Mouse (Mus musculus): ENCODE measurements around the gene Bphl. TPM values are rescaled to one million over a fixed set of nuclear protein-coding genes. Genes with fewer than 3 reads are reported as not detected.
A peak's percentile ranks its signal among the peaks of the same experiment; 100 is the strongest.
"Not testable (repeated sequence)": the region's sequence is repeated elsewhere in the genome, so short reads cannot be mapped to it uniquely, and the experiment has no call there.

The Bphl gene
- polyA plus RNA-seq, 1 experiment, result 35.2 TPM

- Histone ChIP-seq H3K9me3 (no peaks in the 10 kb centered on the region), H3K27me3 (replicated peaks) (no peaks in the 10 kb centered on the region), H3K4me1 (peaks cover 36% of the 10 kb centered on the region), H3K4me3 (replicated peaks) (no peak overlapping the region), H3K36me3 (replicated peaks; ENCODE audit: low read length) (no peaks in the 10 kb centered on the region)
- TF ChIP-seq FLI1 (IDR thresholded peaks at IDR 0.05; ENCODE audit: low read length), result no peak
- TF ChIP-seq GATA1 (IDR thresholded peaks at IDR 0.05; ENCODE audit: borderline replicate concordance, low read length), result no peak
Measured at GRCm38 (mm10) chr13:34084026-34084750, 46.8 kb downstream of the Bphl start.

- TF ChIP-seq GATA1 (IDR thresholded peaks at IDR 0.05; ENCODE audit: borderline replicate concordance, low read length) (no peak), FLI1 (IDR thresholded peaks at IDR 0.05; ENCODE audit: low read length) (no peak)
- Histone ChIP-seq H3K4me3 (replicated peaks) (no peak overlapping the region), H3K9me3 (no peaks in the 10 kb centered on the region), H3K27me3 (replicated peaks) (no peaks in the 10 kb centered on the region), H3K4me1 (peaks cover 50% of the 10 kb centered on the region), H3K36me3 (replicated peaks; ENCODE audit: low read length) (no peaks in the 10 kb centered on the region)
Measured at GRCm38 (mm10) chr13:34087052-34087812, 49.8 kb downstream of the Bphl start.

- peaks cover 50% of the 10 kb centered on the region for H3K4me1 ChIP-seq
- H3K4me3 ChIP-seq (replicated peaks), result peak overlapping the region; percentile 46
- H3K27me3 ChIP-seq (replicated peaks); H3K36me3 ChIP-seq (replicated peaks; ENCODE audit: low read length); H3K9me3 ChIP-seq: not testable (repeated sequence)
Measured at GRCm38 (mm10) chr13:34088201-34088649, 50.8 kb downstream of the Bphl start.

GRCm38 (mm10) chr13:34088871-34089288, 51.5 kb downstream of the Bphl start:
- no peak for TF ChIP-seq GATA1 (IDR thresholded peaks at IDR 0.05; ENCODE audit: borderline replicate concordance, low read length)
- TF ChIP-seq FLI1 (IDR thresholded peaks at IDR 0.05; ENCODE audit: low read length), result no peak
- Histone ChIP-seq H3K4me3 (replicated peaks) (peak overlapping the region; percentile 50), H3K4me1 (peaks cover 48% of the 10 kb centered on the region), H3K36me3 (replicated peaks; ENCODE audit: low read length) (no peaks in the 10 kb centered on the region), H3K9me3 (no peaks in the 10 kb centered on the region), H3K27me3 (replicated peaks) (no peaks in the 10 kb centered on the region)

- H3K27me3 ChIP-seq (replicated peaks), result no peaks in the 10 kb centered on the region
- H3K4me3 ChIP-seq (replicated peaks), result no peak overlapping the region
- H3K4me1 ChIP-seq, result peaks cover 46% of the 10 kb centered on the region
- TF ChIP-seq FLI1 (IDR thresholded peaks at IDR 0.05; ENCODE audit: low read length), result no peak
- no peak for TF ChIP-seq GATA1 (IDR thresholded peaks at IDR 0.05; ENCODE audit: borderline replicate concordance, low read length)
- no peaks in the 10 kb centered on the region for H3K36me3 ChIP-seq (replicated peaks; ENCODE audit: low read length)
- no peaks in the 10 kb centered on the region for H3K9me3 ChIP-seq
Measured at GRCm38 (mm10) chr13:34089358-34089757, 52.0 kb downstream of the Bphl start.

- H3K36me3 ChIP-seq (replicated peaks; ENCODE audit: low read length), result no peaks in the 10 kb centered on the region
- peaks cover 7% of the 10 kb centered on the region for H3K9me3 ChIP-seq
- H3K27me3 ChIP-seq (replicated peaks), result no peaks in the 10 kb centered on the region
- H3K4me3 ChIP-seq (replicated peaks), result peak overlapping the region; percentile 42
- peaks cover 25% of the 10 kb centered on the region for H3K4me1 ChIP-seq
- no peak for TF ChIP-seq FLI1 (IDR thresholded peaks at IDR 0.05; ENCODE audit: low read length)
- TF ChIP-seq GATA1 (IDR thresholded peaks at IDR 0.05; ENCODE audit: borderline replicate concordance, low read length), result no peak
Measured at GRCm38 (mm10) chr13:34095542-34096435, 58.4 kb downstream of the Bphl start.

- H3K4me1 ChIP-seq, result peaks cover 31% of the 10 kb centered on the region
- no peak overlapping the region for H3K4me3 ChIP-seq (replicated peaks)
- no peaks in the 10 kb centered on the region for H3K36me3 ChIP-seq (replicated peaks; ENCODE audit: low read length)
- H3K9me3 ChIP-seq, result peaks cover 7% of the 10 kb centered on the region
- H3K27me3 ChIP-seq (replicated peaks), result no peaks in the 10 kb centered on the region
- TF ChIP-seq GATA1 (IDR thresholded peaks at IDR 0.05; ENCODE audit: borderline replicate concordance, low read length) (no peak), FLI1 (IDR thresholded peaks at IDR 0.05; ENCODE audit: low read length) (no peak)
Measured at GRCm38 (mm10) chr13:34096455-34096854, 59.1 kb downstream of the Bphl start.

GRCm38 (mm10) chr13:34097086-34097485, 59.7 kb downstream of the Bphl start:
- TF ChIP-seq FLI1 (IDR thresholded peaks at IDR 0.05; ENCODE audit: low read length) (no peak), GATA1 (IDR thresholded peaks at IDR 0.05; ENCODE audit: borderline replicate concordance, low read length) (no peak)
- Histone ChIP-seq H3K27me3 (replicated peaks) (no peaks in the 10 kb centered on the region), H3K4me1 (peaks cover 32% of the 10 kb centered on the region), H3K4me3 (replicated peaks) (no peak overlapping the region), H3K9me3 (peaks cover 7% of the 10 kb centered on the region), H3K36me3 (replicated peaks; ENCODE audit: low read length) (no peaks in the 10 kb centered on the region)

- Histone ChIP-seq H3K4me3 (replicated peaks) (peak overlapping the region; percentile 69), H3K9me3 (peaks cover 7% of the 10 kb centered on the region)
Measured at GRCm38 (mm10) chr13:34100733-34101132, 63.3 kb downstream of the Bphl start.

More at GRCm38 (mm10) chr13:34100733-34101132, 63.3 kb downstream of the Bphl start:
- Histone ChIP-seq H3K4me1 (peaks cover 41% of the 10 kb centered on the region), H3K27me3 (replicated peaks) (no peaks in the 10 kb centered on the region), H3K36me3 (replicated peaks; ENCODE audit: low read length) (no peaks in the 10 kb centered on the region)
- TF ChIP-seq FLI1 (IDR thresholded peaks at IDR 0.05; ENCODE audit: low read length), result no peak
- TF ChIP-seq GATA1 (IDR thresholded peaks at IDR 0.05; ENCODE audit: borderline replicate concordance, low read length), result no peak
